Comparison of ENCODE assay signal across 27 mouse cellular contexts in genomic region chr6:21111238-21111992, GRCm38 (mm10).
DNase-seq lines count a peak whose midpoint lies in the region; ATAC-seq lines count a peak whose summit lies in the region.
"Had no signal": no experiment of that assay in that cellular context is flagged by ENCODE, and none has a peak within 500 bp of the region (broad histone marks: within the 10 kb centered on the region; RNA-seq: fewer than 3 reads in every experiment).

No protein-coding gene starts in this region.

- intact Hi-C loops in gastrocnemius, postnatal 14 days (cut with DNase I; ENCODE audit: low total_unique reads) = no loop called here

- no peak overlapping the region for H3K4me3 ChIP-seq in heart, embryonic 10.5 days
- no peak overlapping the region for H3K4me3 ChIP-seq in heart, embryonic 14.5 days (ENCODE audit: control insufficient read depth in 1 of 2, insufficient read depth in 1 of 2, low read depth in 1 of 2, low read length in 2 of 2)
- H3K4me3 ChIP-seq: embryonic facial prominence, embryonic 12.5 days; hindbrain, embryonic 12.5 days; intestine, embryonic 15.5 days; lung, embryonic 15.5 days; midbrain, embryonic 10.5 days; midbrain, embryonic 15.5 days; neural tube, embryonic 15.5 days had no signal

- DNase-seq in heart, adult 11 months = peak; percentile 95
- no peak for DNase-seq in heart, embryonic 10.5 days (ENCODE audit: low spot score)
- DNase-seq in heart, adult 8-10 months (ENCODE audit: low spot score) = peak; percentile 58
- peak; percentile 22 for DNase-seq in heart, postnatal 4 days
- no peak for DNase-seq in layer of hippocampus, postnatal 36 days
- DNase-seq in gastrocnemius, postnatal 14 days = no peak
- DNase-seq: adrenal gland, postnatal 10 days; cerebellum, postnatal 36 days; embryo, embryonic 11 days; gastrocnemius, postnatal 25 days; kidney, adult 8-10 months; kidney, postnatal 10 days; layer of hippocampus, adult 9-11 months; liver; retina, postnatal 1 day; right cerebral cortex, postnatal 14 days had no signal

- no peaks in the 10 kb centered on the region for H3K27me3 ChIP-seq in heart, embryonic 10.5 days (ENCODE audit: insufficient read depth, poor library complexity, severe bottlenecking)
- no peaks in the 10 kb centered on the region for H3K27me3 ChIP-seq in heart, embryonic 14.5 days (ENCODE audit: control insufficient read depth, insufficient read depth, low read length)
- H3K27me3 ChIP-seq: embryonic facial prominence, embryonic 12.5 days; hindbrain, embryonic 12.5 days; intestine, embryonic 15.5 days; lung, embryonic 15.5 days; midbrain, embryonic 15.5 days; neural tube, embryonic 15.5 days; Patski had no signal

- H3K36me3 ChIP-seq in heart, embryonic 10.5 days = no peaks in the 10 kb centered on the region
- no peaks in the 10 kb centered on the region for H3K36me3 ChIP-seq in heart, embryonic 14.5 days (ENCODE audit: control insufficient read depth, insufficient read depth, low read length)
- H3K36me3 ChIP-seq: embryonic facial prominence, embryonic 12.5 days; hindbrain, embryonic 12.5 days; intestine, embryonic 15.5 days; lung, embryonic 15.5 days; midbrain, embryonic 10.5 days; midbrain, embryonic 15.5 days; neural tube, embryonic 15.5 days had no signal

- no peaks in the 10 kb centered on the region for H3K4me1 ChIP-seq in heart, embryonic 10.5 days
- no peaks in the 10 kb centered on the region for H3K4me1 ChIP-seq in heart, embryonic 14.5 days (ENCODE audit: control insufficient read depth in 2 of 2, insufficient read depth in 2 of 2, low read length in 2 of 2)
- H3K4me1 ChIP-seq: embryonic facial prominence, embryonic 12.5 days; hindbrain, embryonic 12.5 days; intestine, embryonic 15.5 days; lung, embryonic 15.5 days; midbrain, embryonic 10.5 days; midbrain, embryonic 15.5 days; neural tube, embryonic 15.5 days had no signal

- H3K9ac ChIP-seq in heart, embryonic 14.5 days (ENCODE audit: low read length) = no peak overlapping the region
- H3K9ac ChIP-seq: embryonic facial prominence, embryonic 12.5 days; hindbrain, embryonic 12.5 days; intestine, embryonic 15.5 days; lung, embryonic 15.5 days; midbrain, embryonic 15.5 days; neural tube, embryonic 15.5 days had no signal

- H3K27ac ChIP-seq in heart, embryonic 10.5 days = no peak overlapping the region
- peak overlapping the region in 1 of 2 experiments; percentile 12; a peak in 1 of 4 replicates for H3K27ac ChIP-seq in heart, embryonic 14.5 days (replicated peaks in 1 of 2; ENCODE audit: control insufficient read depth in 1 of 2, insufficient read depth in 1 of 2, low read depth in 2 of 2, low read length in 2 of 2)
- H3K27ac ChIP-seq: embryonic facial prominence, embryonic 12.5 days; hindbrain, embryonic 12.5 days; hindbrain, postnatal 0 days; intestine, embryonic 15.5 days; lung, embryonic 15.5 days; midbrain, embryonic 10.5 days; midbrain, embryonic 15.5 days; neural tube, embryonic 15.5 days had no signal

- peak; percentile 80 for ATAC-seq in heart, embryonic 14.5 days (ENCODE audit: insufficient number of reproducible peaks, insufficient read depth, low FRiP score, low read depth)
- ATAC-seq: forebrain, embryonic 14.5 days; hindbrain, postnatal 0 days; intestine, embryonic 15.5 days; midbrain, embryonic 15.5 days; Patski had no signal

- no peaks in the 10 kb centered on the region for H3K9me3 ChIP-seq in heart, embryonic 10.5 days
- H3K9me3 ChIP-seq in heart, embryonic 14.5 days (ENCODE audit: control insufficient read depth, low read length) = no peaks in the 10 kb centered on the region
- H3K9me3 ChIP-seq: embryonic facial prominence, embryonic 12.5 days; hindbrain, embryonic 12.5 days; intestine, embryonic 15.5 days; lung, embryonic 15.5 days; midbrain, embryonic 10.5 days; midbrain, embryonic 15.5 days; neural tube, embryonic 15.5 days had no signal

- peak overlapping the region; percentile 19 for H3K4me2 ChIP-seq in heart, embryonic 14.5 days (ENCODE audit: low read length)
- H3K4me2 ChIP-seq: embryonic facial prominence, embryonic 12.5 days; hindbrain, embryonic 12.5 days; intestine, embryonic 15.5 days; lung, embryonic 15.5 days; midbrain, embryonic 15.5 days; neural tube, embryonic 15.5 days had no signal

- WGBS in heart, embryonic 10.5 days = 50% methylated on average over 3 of the region's 3 CpGs
- WGBS in heart, embryonic 14.5 days = 37% methylated on average over 3 of the region's 3 CpGs

Comparison
In these comparisons a context has a peak if more than half of its experiments do, and no peak if none do; other contexts are left out.
1. DNase-seq: peak in heart, adult 11 months (single experiment), heart, adult 8-10 months (single experiment) and heart, postnatal 4 days (single experiment); none in heart, embryonic 10.5 days (single experiment), layer of hippocampus, postnatal 36 days (0 of 2) and gastrocnemius, postnatal 14 days (single experiment).